Mouse (Mus musculus): ENCODE measurements around the gene Vsig1. TPM values are rescaled to one million over a fixed set of nuclear protein-coding genes. Genes with fewer than 3 reads are reported as not detected.
A peak's percentile ranks its signal among the peaks of the same experiment; 100 is the strongest.

Gene Vsig1
- polyA plus RNA-seq (2012; rRNA removed): 81.9 and 105 TPM in 2 replicates

DNA sequence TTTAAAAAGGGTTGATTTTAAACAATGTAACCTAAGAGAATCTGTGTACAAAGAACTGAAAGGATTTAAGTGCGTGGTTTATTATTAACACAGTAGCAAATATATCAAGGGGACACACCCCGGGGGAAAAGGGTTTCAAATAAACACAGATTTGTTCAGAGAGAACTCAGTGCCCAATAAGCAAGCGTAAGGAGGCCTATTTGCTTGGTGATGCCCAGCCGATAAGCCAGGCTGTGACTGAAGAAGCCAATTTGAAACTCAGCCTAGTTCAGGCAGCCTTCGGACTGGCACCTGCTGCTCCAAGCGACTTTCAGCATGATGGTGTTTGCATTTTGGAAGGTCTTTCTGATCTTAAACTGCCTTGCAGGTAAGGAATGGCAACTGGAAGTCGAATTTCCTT lies at the start of gene Vsig1:
Gene Vsig1, plus strand, starts transcription at position 249 of the 400 bp plus-strand sequence.
- Histone ChIP-seq H3K27me3 (ENCODE audit: control insufficient read depth, insufficient read depth, low read length) (no peaks in the 10 kb centered on the region), H3K27ac (ENCODE audit: control insufficient read depth, insufficient read depth, low read depth, low read length) (no peak within 1 kb of the TSS), H3K4me3 (ENCODE audit: control insufficient read depth, low read depth, low read length) (no peak within 1 kb of the TSS), H3K4me1 (ENCODE audit: control insufficient read depth, insufficient read depth, low read length) (no peaks in the 10 kb centered on the region), H3K36me3 (ENCODE audit: control insufficient read depth, insufficient read depth, low read length) (no peaks in the 10 kb centered on the region)
- TF ChIP-seq POLR2A (IDR thresholded peaks at IDR 0.05; ENCODE audit: control insufficient read depth, low read depth, low read length) (no peak), CTCF (IDR thresholded peaks at IDR 0.05; ENCODE audit: control insufficient read depth, insufficient read depth, insufficient replicate concordance, low read depth, low read length) (no peak)

GRCm38 (mm10) chrX:140862760-140863159 lies 44.6 kb upstream of the Vsig1 start:
- TF ChIP-seq CTCF (IDR thresholded peaks at IDR 0.05; ENCODE audit: control insufficient read depth, insufficient read depth, insufficient replicate concordance, low read depth, low read length): no peak
- TF ChIP-seq POLR2A (IDR thresholded peaks at IDR 0.05; ENCODE audit: control insufficient read depth, low read depth, low read length): no peak

DNA sequence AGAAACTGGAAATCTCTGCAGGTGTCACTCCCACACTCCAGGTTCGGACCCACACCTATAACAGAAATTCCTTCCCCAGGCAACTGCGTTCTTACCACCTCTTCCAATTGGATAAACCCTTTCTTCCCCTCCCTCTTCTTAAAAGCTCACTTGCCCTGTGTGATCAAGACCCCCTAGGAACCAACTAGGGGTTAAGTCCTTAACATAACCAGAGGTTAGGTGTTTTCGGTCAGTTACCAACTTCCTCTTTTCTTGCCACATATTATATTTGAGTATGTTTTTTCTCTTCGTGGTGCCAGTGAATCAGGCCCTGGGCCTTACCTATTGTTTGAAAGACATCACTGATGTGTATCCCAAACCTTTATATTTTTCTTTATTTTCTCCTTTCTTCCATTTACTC lies 44.0 kb upstream of the Vsig1 start:
- TF ChIP-seq CTCF (IDR thresholded peaks at IDR 0.05; ENCODE audit: control insufficient read depth, insufficient read depth, insufficient replicate concordance, low read depth, low read length) (no peak), POLR2A (IDR thresholded peaks at IDR 0.05; ENCODE audit: control insufficient read depth, low read depth, low read length) (no peak)
- Histone ChIP-seq H3K36me3 (ENCODE audit: control insufficient read depth, insufficient read depth, low read length) (no peaks in the 10 kb centered on the region), H3K4me3 (ENCODE audit: control insufficient read depth, low read depth, low read length) (no peak overlapping the region), H3K27ac (ENCODE audit: control insufficient read depth, insufficient read depth, low read depth, low read length) (no peak overlapping the region), H3K4me1 (ENCODE audit: control insufficient read depth, insufficient read depth, low read length) (no peaks in the 10 kb centered on the region), H3K27me3 (ENCODE audit: control insufficient read depth, insufficient read depth, low read length) (no peaks in the 10 kb centered on the region)

More at GRCm38 (mm10) chrX:140862760-140863159, 44.6 kb upstream of the Vsig1 start:
- Histone ChIP-seq H3K27me3 (ENCODE audit: control insufficient read depth, insufficient read depth, low read length) (no peaks in the 10 kb centered on the region), H3K4me1 (ENCODE audit: control insufficient read depth, insufficient read depth, low read length) (no peaks in the 10 kb centered on the region), H3K4me3 (ENCODE audit: control insufficient read depth, low read depth, low read length) (no peak overlapping the region), H3K36me3 (ENCODE audit: control insufficient read depth, insufficient read depth, low read length) (no peaks in the 10 kb centered on the region), H3K27ac (ENCODE audit: control insufficient read depth, insufficient read depth, low read depth, low read length) (no peak overlapping the region)

- no peak for TF ChIP-seq POLR2A (IDR thresholded peaks at IDR 0.05; ENCODE audit: control insufficient read depth, low read depth, low read length)
- Histone ChIP-seq H3K4me3 (ENCODE audit: control insufficient read depth, low read depth, low read length) (no peak overlapping the region), H3K27ac (ENCODE audit: control insufficient read depth, insufficient read depth, low read depth, low read length) (peak overlapping the region; percentile 8; the same call in 1 of the 2 replicates), H3K36me3 (ENCODE audit: control insufficient read depth, insufficient read depth, low read length) (no peaks in the 10 kb centered on the region), H3K4me1 (ENCODE audit: control insufficient read depth, insufficient read depth, low read length) (no peaks in the 10 kb centered on the region), H3K27me3 (ENCODE audit: control insufficient read depth, insufficient read depth, low read length) (no peaks in the 10 kb centered on the region)
Observed at GRCm38 (mm10) chrX:140887193-140887592, 20.2 kb upstream of the Vsig1 start.

DNA sequence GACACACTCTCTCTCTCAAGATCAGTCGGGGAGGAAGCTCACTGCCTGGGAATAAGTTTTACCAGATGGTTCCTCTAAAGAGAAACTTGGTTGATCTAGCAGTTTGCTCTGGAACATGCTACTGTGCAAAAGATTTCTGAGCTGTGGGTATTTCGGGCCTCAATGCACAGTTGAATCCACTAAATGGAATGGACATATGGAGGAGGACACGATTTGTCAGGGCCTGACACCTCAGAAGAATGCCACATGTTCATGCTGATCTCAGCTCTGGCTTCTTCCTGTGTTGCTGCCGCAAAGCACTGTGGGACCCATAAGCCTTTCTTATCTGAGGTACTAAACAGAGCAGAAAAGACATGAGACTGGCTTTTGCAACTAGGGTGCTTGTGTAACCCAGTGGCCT lies 15.6 kb upstream of the Vsig1 start:
- H3K27me3 ChIP-seq (ENCODE audit: control insufficient read depth, insufficient read depth, low read length): no peaks in the 10 kb centered on the region
- H3K4me3 ChIP-seq (ENCODE audit: control insufficient read depth, low read depth, low read length): no peak overlapping the region
- H3K4me1 ChIP-seq (ENCODE audit: control insufficient read depth, insufficient read depth, low read length): no peaks in the 10 kb centered on the region
- no peak overlapping the region for H3K27ac ChIP-seq (ENCODE audit: control insufficient read depth, insufficient read depth, low read depth, low read length)
- no peaks in the 10 kb centered on the region for H3K36me3 ChIP-seq (ENCODE audit: control insufficient read depth, insufficient read depth, low read length)
- TF ChIP-seq CTCF (IDR thresholded peaks at IDR 0.05; ENCODE audit: control insufficient read depth, insufficient read depth, insufficient replicate concordance, low read depth, low read length) (no peak), POLR2A (IDR thresholded peaks at IDR 0.05; ENCODE audit: control insufficient read depth, low read depth, low read length) (no peak)

GRCm38 (mm10) chrX:140903487-140903886 lies 3.9 kb upstream of the Vsig1 start:
- Histone ChIP-seq H3K4me1 (ENCODE audit: control insufficient read depth, insufficient read depth, low read length) (no peaks in the 10 kb centered on the region), H3K27ac (ENCODE audit: control insufficient read depth, insufficient read depth, low read depth, low read length) (no peak overlapping the region), H3K27me3 (ENCODE audit: control insufficient read depth, insufficient read depth, low read length) (no peaks in the 10 kb centered on the region), H3K36me3 (ENCODE audit: control insufficient read depth, insufficient read depth, low read length) (no peaks in the 10 kb centered on the region), H3K4me3 (ENCODE audit: control insufficient read depth, low read depth, low read length) (no peak overlapping the region)
- TF ChIP-seq CTCF (IDR thresholded peaks at IDR 0.05; ENCODE audit: control insufficient read depth, insufficient read depth, insufficient replicate concordance, low read depth, low read length) (no peak), POLR2A (IDR thresholded peaks at IDR 0.05; ENCODE audit: control insufficient read depth, low read depth, low read length) (no peak)

DNA sequence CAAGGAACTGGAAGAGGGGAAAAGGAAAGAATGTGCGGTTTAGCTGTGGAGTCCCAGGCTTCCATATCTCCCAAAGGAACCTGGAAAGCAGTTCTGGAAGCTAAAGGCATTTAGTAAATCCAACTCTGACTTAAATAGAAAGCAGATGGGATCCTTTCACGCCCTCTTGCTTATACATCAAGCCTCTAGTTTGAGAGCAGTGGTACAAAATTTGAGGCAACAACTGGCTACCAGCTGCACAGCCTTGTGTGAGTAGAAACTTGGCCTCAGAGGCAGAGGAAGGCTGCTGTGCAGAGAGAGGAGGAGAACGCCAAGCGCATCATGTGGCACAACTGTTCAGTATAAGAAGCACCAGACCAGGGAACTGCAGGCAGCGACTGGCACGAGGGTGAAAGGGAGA lies 13.9 kb downstream of the Vsig1 start:
- Histone ChIP-seq H3K27ac (ENCODE audit: control insufficient read depth, insufficient read depth, low read depth, low read length) (0 out of 2 replicates have a peak overlapping the region, but pooled peaks have one; percentile 21), H3K36me3 (ENCODE audit: control insufficient read depth, insufficient read depth, low read length) (no peaks in the 10 kb centered on the region), H3K27me3 (ENCODE audit: control insufficient read depth, insufficient read depth, low read length) (no peaks in the 10 kb centered on the region), H3K4me3 (ENCODE audit: control insufficient read depth, low read depth, low read length) (no peak overlapping the region), H3K4me1 (ENCODE audit: control insufficient read depth, insufficient read depth, low read length) (no peaks in the 10 kb centered on the region)
- TF ChIP-seq CTCF (IDR thresholded peaks at IDR 0.05; ENCODE audit: control insufficient read depth, insufficient read depth, insufficient replicate concordance, low read depth, low read length) (no peak), POLR2A (IDR thresholded peaks at IDR 0.05; ENCODE audit: control insufficient read depth, low read depth, low read length) (no peak)

GRCm38 (mm10) chrX:140932066-140932465 lies 24.7 kb downstream of the Vsig1 start:
- H3K4me3 ChIP-seq (ENCODE audit: control insufficient read depth, low read depth, low read length): no peak overlapping the region
- H3K36me3 ChIP-seq (ENCODE audit: control insufficient read depth, insufficient read depth, low read length): no peaks in the 10 kb centered on the region
- no peak overlapping the region for H3K27ac ChIP-seq (ENCODE audit: control insufficient read depth, insufficient read depth, low read depth, low read length)
- H3K4me1 ChIP-seq (ENCODE audit: control insufficient read depth, insufficient read depth, low read length): no peaks in the 10 kb centered on the region
- H3K27me3 ChIP-seq (ENCODE audit: control insufficient read depth, insufficient read depth, low read length): no peaks in the 10 kb centered on the region
- no peak for TF ChIP-seq POLR2A (IDR thresholded peaks at IDR 0.05; ENCODE audit: control insufficient read depth, low read depth, low read length)
- TF ChIP-seq CTCF (IDR thresholded peaks at IDR 0.05; ENCODE audit: control insufficient read depth, insufficient read depth, insufficient replicate concordance, low read depth, low read length): no peak
